Mouse (Mus musculus) erythroblast, adult 5-6 weeks (primary cell): Measurements from ENCODE around the gene Fbln1. TPM values are rescaled to one million over a fixed set of nuclear protein-coding genes. Genes with fewer than 3 reads are reported as not detected.
"Not testable (repeated sequence)": the region's sequence is repeated elsewhere in the genome, so short reads cannot be mapped to it uniquely, and the experiment has no call there.

Experiments
- ATAC-seq: replicated peaks from 2 replicates; pipeline ENCODE4 v1.8.0; 2016; ENCODE audit warnings: moderate number of reproducible peaks, mild to moderate bottlenecking, moderate TSS enrichment, inconsistent platforms; ENCODE audit not compliant: poor library complexity, low FRiP score, severe bottlenecking
- total RNA-seq, 2 experiments: library from RNA; stranded (forward) in 1 of 2; stranded (reverse) in 1 of 2; fragments of 150-400 nt in 1 of 2; fragments of 200-764, 138-1000 nt in 1 of 2; gene quantifications; 2 replicates each; pipeline versions ENCODE4 v1.2.3 to v1.2.4; 2015 to 2017; ENCODE audit warnings: low replicate concordance in 2 of 2

Fbln1 gene
- total RNA-seq, 2 experiments from 2014 or later = not detected

DNA sequence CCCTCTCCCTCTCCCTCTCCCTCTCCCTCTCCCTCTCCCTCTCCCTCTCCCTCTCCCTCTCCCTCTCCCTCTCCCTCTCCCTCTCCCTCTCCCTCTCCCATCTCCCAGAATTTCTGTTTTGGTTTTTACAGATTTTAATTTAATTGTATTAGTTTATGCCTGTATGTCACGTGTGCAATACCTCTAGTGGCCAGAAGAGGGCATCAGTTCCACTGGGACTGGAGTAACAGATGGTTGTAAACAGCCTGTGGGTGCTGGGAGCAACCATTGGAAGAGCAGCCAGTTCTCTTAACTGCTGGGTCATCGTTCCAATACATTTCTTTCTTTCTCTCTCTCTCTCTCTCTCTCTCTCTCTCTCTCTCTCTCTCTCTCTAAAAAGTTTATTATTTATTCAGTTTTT lies 122.7 kb downstream of the Fbln1 start:
- ATAC-seq = not testable (repeated sequence)

DNA sequence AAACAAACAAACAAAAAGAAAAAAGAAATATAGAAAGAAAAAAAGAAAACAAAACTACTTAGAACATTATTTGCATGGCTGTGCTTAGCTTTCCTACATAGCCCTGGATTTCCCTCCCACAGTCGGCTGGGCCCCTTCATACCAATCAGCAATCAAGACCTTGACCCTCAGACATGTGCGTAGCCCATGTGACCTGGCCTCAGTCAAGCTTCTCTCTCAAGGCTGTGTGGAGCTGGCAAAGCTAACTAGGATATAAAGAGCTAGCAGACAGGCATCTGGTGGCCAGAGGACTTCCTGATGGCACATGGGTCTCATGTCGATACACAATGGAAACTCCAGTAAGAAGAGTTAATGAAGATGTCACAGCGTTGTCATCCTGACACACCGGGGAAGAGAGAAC lies 123.3 kb downstream of the Fbln1 start:
- ATAC-seq = no peak

DNA sequence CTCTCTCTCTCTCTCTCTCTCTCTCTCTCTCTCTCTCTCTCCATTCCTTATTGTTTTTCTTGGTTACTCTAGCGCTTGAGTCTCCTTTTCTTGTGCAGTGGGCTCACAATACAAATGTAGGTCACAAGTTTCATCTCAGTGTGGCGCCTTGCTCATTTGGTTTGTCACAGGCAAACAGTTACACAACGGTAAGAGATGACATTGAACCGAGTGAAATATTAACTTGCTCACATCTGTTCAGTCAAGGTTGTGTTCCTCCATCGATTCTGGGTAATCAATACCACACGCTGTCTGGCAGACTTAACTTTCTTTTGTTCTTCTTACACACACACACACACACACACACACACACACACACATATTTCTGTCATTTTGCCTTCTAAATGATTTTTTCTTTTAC lies 124.3 kb downstream of the Fbln1 start:
- no peak for ATAC-seq

DNA sequence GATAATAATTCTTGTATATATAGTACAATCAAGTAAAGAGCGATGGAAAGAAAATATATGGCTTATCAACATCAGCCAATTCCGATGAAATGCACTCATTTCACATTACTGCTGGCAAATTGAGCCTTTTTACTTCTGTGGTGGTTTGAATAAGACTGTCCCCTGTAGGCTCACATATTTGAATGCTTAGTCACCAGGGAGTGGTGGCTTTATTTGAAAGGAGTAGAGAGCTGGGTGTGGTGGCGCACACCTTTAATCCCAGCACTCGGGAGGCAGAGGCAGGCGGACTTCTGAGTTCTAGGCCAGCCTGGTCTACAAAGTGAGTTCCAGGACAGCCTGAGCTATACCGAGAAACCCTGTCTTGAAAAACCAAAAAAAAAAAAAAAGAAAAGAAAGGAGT lies 127.8 kb downstream of the Fbln1 start:
- ATAC-seq = not testable (repeated sequence)

DNA sequence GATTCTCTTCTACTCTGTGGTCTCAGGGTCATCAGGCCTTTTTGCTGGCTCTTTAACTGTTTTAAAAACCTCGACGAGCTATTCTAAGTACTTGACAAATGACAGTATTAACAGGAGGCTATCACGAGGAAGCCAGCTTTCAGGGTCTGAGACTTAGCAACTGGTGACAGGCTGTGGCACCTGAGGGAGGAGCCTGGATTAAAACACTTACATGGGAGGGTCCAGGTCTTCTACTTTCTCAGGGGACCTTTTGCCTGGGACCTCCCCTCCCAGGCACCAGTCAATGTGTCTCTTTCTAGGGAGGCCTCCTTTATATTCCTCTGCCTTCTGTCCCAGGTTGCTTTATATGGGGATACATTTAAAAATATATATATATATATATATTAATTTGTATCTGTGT lies 128.5 kb downstream of the Fbln1 start:
- no peak for ATAC-seq

DNA sequence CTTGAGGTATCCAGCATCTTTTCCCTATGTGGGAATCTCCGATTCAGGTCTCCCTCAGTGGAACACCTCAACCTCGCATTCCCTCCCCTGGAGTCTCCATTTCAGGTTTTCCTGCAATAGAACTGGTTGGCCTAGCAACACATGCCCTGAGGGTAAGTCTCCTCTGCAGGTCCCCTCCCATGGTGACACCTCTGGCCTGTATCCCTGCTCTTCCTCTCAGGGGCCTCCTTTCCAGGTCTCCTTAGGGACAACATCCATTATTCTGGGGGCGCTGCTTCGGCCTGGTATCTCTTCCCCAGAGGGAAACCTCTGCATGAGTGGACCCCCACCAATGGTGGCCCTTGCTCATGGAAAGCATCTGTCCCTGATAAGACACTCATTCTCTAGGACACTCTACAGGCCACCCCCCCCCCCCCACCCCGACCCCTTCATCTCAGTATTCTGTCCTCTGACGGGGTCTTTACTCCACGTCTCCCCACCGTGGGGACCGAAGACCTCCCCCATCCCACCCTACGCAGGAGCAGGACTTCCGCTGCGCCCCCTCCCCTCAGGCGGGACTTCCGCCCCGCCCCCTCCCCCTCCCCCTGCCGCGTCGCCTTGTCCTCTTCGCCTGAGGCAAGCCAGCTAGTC lies 130.0 kb downstream of the Fbln1 start, which contains the start of gene Atxn10:
Gene Atxn10, plus strand, starts transcription at position 575 of the 630 bp plus-strand sequence.
- no peak for ATAC-seq

Other genes starting within 250 kb of the Fbln1 start
- 5.6 and 6.0 TPM in 2 replicates for gene 5031439G07Rik, start 217.4 kb upstream of the Fbln1 start, total RNA-seq (2015; ENCODE audit: low replicate concordance)
- 5.4 and 5.7 TPM in 2 replicates for gene 5031439G07Rik, start 217.4 kb upstream of the Fbln1 start, total RNA-seq (2017; ENCODE audit: low replicate concordance)
- not detected in 2 replicates for gene Upk3a, start 188.8 kb upstream of the Fbln1 start, total RNA-seq (2015; ENCODE audit: low replicate concordance)
- gene Upk3a, start 188.8 kb upstream of the Fbln1 start, total RNA-seq (2017; ENCODE audit: low replicate concordance) = not detected in 2 replicates
- gene Fam118a, start 177.0 kb upstream of the Fbln1 start, total RNA-seq (2015; ENCODE audit: low replicate concordance) = 0.84 TPM in 1 of 2 replicates, not detected in the other
- gene Fam118a, start 177.0 kb upstream of the Fbln1 start, total RNA-seq (2017; ENCODE audit: low replicate concordance) = 1.3 and 5.0 TPM in 2 replicates
- not detected in 2 replicates for gene Smc1b, start 74.0 kb upstream of the Fbln1 start, total RNA-seq (2015; ENCODE audit: low replicate concordance)
- gene Smc1b, start 74.0 kb upstream of the Fbln1 start, total RNA-seq (2017; ENCODE audit: low replicate concordance) = not detected in 2 replicates
- gene Ribc2, start 73.9 kb upstream of the Fbln1 start, total RNA-seq (2015; ENCODE audit: low replicate concordance) = not detected in 2 replicates
- gene Ribc2, start 73.9 kb upstream of the Fbln1 start, total RNA-seq (2017; ENCODE audit: low replicate concordance) = not detected in 2 replicates
- gene Atxn10, start 130.3 kb downstream of the Fbln1 start, total RNA-seq (2015; ENCODE audit: low replicate concordance) = 35.0 and 42.4 TPM in 2 replicates
- 20.1 and 22.3 TPM in 2 replicates for gene Atxn10, start 130.3 kb downstream of the Fbln1 start, total RNA-seq (2017; ENCODE audit: low replicate concordance)